Mouse (Mus musculus) G1E (cell line): ENCODE measurements around the gene Eps8l3.

Source experiments
- CTCF ChIP-seq: IDR thresholded peaks from 2 replicates; pipeline ENCODE4 v1.5.1; 2012; ENCODE audit warnings: low read depth, low read length, inconsistent platforms, mixed read lengths
- GATA1 ChIP-seq: IDR thresholded peaks from 2 replicates; pipeline ENCODE4 v1.6.1; 2012; ENCODE audit warnings: borderline replicate concordance, low read length, inconsistent platforms, mixed read lengths
- GATA2 ChIP-seq: IDR thresholded peaks from 2 replicates; pipeline ENCODE4 v1.6.1; 2012; ENCODE audit warnings: low read depth, low read length, inconsistent platforms, borderline replicate concordance
- POLR2AphosphoS5 ChIP-seq: IDR thresholded peaks from 2 replicates; pipeline ENCODE4 v1.6.1; 2012; ENCODE audit warnings: low read depth, low read length, inconsistent platforms; ENCODE audit not compliant: insufficient replicate concordance
- TAL1 ChIP-seq: conservative IDR thresholded peaks from 2 replicates; pipeline ENCODE4 v1.6.1; 2012; ENCODE audit warnings: low read depth, low read length, inconsistent platforms, mixed read lengths

- TF ChIP-seq CTCF = no peak
- no peak for TF ChIP-seq GATA1
- no peak for TF ChIP-seq TAL1
- no peak for TF ChIP-seq POLR2AphosphoS5
- no peak for TF ChIP-seq GATA2
Measured at GRCm38 (mm10) chr3:107853232-107854181, 23.5 kb upstream of the Eps8l3 start.
